Mouse (Mus musculus): Measurements from ENCODE around the gene Phactr4. TPM values are rescaled to one million over a fixed set of nuclear protein-coding genes. Genes with fewer than 3 reads are reported as not detected.
A peak's percentile ranks its signal among the peaks of the same experiment; 100 is the strongest.

The Phactr4 gene
- polyA plus RNA-seq, 1 experiment = 21.8 TPM

GRCm38 (mm10) chr4:132346261-132346660 lies 76.0 kb downstream of the Phactr4 start:
- Histone ChIP-seq H3K79me3 (ENCODE audit: low read depth) (peaks cover 43% of the 10 kb centered on the region), H3K36me3 (ENCODE audit: control insufficient read depth, insufficient read depth) (peaks cover 29% of the 10 kb centered on the region), H3K27me3 (ENCODE audit: control insufficient read depth, insufficient read depth, insufficient read length) (no peaks in the 10 kb centered on the region), H3K4me3 (ENCODE audit: insufficient read depth, poor library complexity, severe bottlenecking) (no peak overlapping the region), H3K79me2 (ENCODE audit: control insufficient read depth, insufficient read depth) (peaks cover 49% of the 10 kb centered on the region), H3ac (ENCODE audit: control insufficient read depth, insufficient read length, low read depth) (no peak overlapping the region)
- TF ChIP-seq CTCF (IDR thresholded peaks at IDR 0.05; ENCODE audit: control insufficient read depth, insufficient read depth, insufficient read length) (no peak), MYOG (IDR thresholded peaks at IDR 0.05; ENCODE audit: control insufficient read depth, extremely low read depth, insufficient read length) (no peak), MAX (IDR thresholded peaks at IDR 0.05) (no peak), USF1 (IDR thresholded peaks at IDR 0.05; ENCODE audit: low read depth) (no peak), FOSL1 (IDR thresholded peaks at IDR 0.05; ENCODE audit: insufficient read depth, low read length, poor library complexity, severe bottlenecking) (no peak), CEBPB (IDR thresholded peaks at IDR 0.05; ENCODE audit: low read depth) (no peak), MYOD1 (IDR thresholded peaks at IDR 0.05; ENCODE audit: control insufficient read depth, insufficient read length, low read depth) (no peak)

- Histone ChIP-seq H3K4me3 (ENCODE audit: insufficient read depth, poor library complexity, severe bottlenecking) (peak overlapping the region; percentile 92), H3K27me3 (ENCODE audit: control insufficient read depth, insufficient read depth, insufficient read length) (no peaks in the 10 kb centered on the region), H3ac (ENCODE audit: control insufficient read depth, insufficient read length, low read depth) (no peak overlapping the region), H3K79me3 (ENCODE audit: low read depth) (peaks cover 44% of the 10 kb centered on the region), H3K79me2 (ENCODE audit: control insufficient read depth, insufficient read depth) (peaks cover 49% of the 10 kb centered on the region), H3K36me3 (ENCODE audit: control insufficient read depth, insufficient read depth) (peaks cover 28% of the 10 kb centered on the region)
- TF ChIP-seq FOSL1 (IDR thresholded peaks at IDR 0.05; ENCODE audit: insufficient read depth, low read length, poor library complexity, severe bottlenecking) (no peak), CEBPB (IDR thresholded peaks at IDR 0.05; ENCODE audit: low read depth) (no peak), MAX (IDR thresholded peaks at IDR 0.05) (no peak), MYOD1 (IDR thresholded peaks at IDR 0.05; ENCODE audit: control insufficient read depth, insufficient read length, low read depth) (no peak), CTCF (IDR thresholded peaks at IDR 0.05; ENCODE audit: control insufficient read depth, insufficient read depth, insufficient read length) (no peak), USF1 (IDR thresholded peaks at IDR 0.05; ENCODE audit: low read depth) (no peak), MYOG (IDR thresholded peaks at IDR 0.05; ENCODE audit: control insufficient read depth, extremely low read depth, insufficient read length) (no peak)
Measured at GRCm38 (mm10) chr4:132345843-132346212, 76.5 kb downstream of the Phactr4 start.

DNA sequence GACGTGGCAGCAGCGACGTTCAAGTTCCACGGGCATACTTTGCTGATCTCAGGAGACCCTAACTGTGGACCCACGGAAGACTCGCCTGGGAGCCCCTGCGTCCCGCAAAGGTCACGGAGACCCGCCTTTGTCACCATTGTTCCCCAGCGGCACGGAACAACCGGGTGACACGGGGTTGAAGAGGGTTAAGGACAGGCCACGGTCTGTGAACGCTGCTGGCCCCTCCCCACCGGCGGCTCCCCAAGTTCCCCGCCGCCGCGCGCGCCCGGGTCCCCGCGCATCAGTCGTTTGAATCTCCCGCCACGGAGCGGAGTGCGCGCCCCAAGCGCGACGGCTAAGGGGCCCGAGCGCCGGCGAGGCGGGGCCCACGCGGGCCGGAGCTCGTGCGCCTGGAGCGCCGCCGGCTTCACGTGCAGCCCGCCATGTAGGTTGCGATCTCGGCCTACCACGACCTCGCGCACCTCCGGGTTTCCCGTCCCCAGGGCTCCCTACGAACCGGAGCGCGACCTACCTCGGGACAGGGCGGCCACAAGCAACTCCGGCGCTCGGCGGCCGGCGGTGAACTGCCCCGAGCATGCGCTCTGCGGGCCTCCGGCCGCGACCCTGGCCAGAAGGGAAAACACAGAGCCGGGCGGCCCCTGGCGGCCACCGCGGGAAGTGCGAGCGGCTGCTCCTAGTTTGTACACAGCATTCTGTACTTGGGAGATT lies 77.0 kb downstream of the Phactr4 start:
- Histone ChIP-seq H3K36me3 (ENCODE audit: control insufficient read depth, insufficient read depth) (peaks cover 28% of the 10 kb centered on the region), H3K27me3 (ENCODE audit: control insufficient read depth, insufficient read depth, insufficient read length) (no peaks in the 10 kb centered on the region), H3K79me3 (ENCODE audit: low read depth) (peaks cover 49% of the 10 kb centered on the region), H3ac (ENCODE audit: control insufficient read depth, insufficient read length, low read depth) (peak overlapping the region; percentile 82), H3K79me2 (ENCODE audit: control insufficient read depth, insufficient read depth) (peaks cover 52% of the 10 kb centered on the region), H3K4me3 (ENCODE audit: insufficient read depth, poor library complexity, severe bottlenecking) (peak overlapping the region; percentile 92)
- TF ChIP-seq MAX (IDR thresholded peaks at IDR 0.05) (peak; percentile 84), CTCF (IDR thresholded peaks at IDR 0.05; ENCODE audit: control insufficient read depth, insufficient read depth, insufficient read length) (peak; percentile 90), CEBPB (IDR thresholded peaks at IDR 0.05; ENCODE audit: low read depth) (no peak)

GRCm38 (mm10) chr4:132344403-132345134 lies 77.7 kb downstream of the Phactr4 start:
- Histone ChIP-seq H3K27me3 (ENCODE audit: control insufficient read depth, insufficient read depth, insufficient read length) (no peaks in the 10 kb centered on the region), H3K4me3 (ENCODE audit: insufficient read depth, poor library complexity, severe bottlenecking) (peak overlapping the region; percentile 92), H3K79me2 (ENCODE audit: control insufficient read depth, insufficient read depth) (peaks cover 59% of the 10 kb centered on the region), H3ac (ENCODE audit: control insufficient read depth, insufficient read length, low read depth) (peak overlapping the region; percentile 82), H3K79me3 (ENCODE audit: low read depth) (peaks cover 56% of the 10 kb centered on the region), H3K36me3 (ENCODE audit: control insufficient read depth, insufficient read depth) (peaks cover 32% of the 10 kb centered on the region)
- TF ChIP-seq USF1 (IDR thresholded peaks at IDR 0.05; ENCODE audit: low read depth) = peak; percentile 52
- TF ChIP-seq MAX (IDR thresholded peaks at IDR 0.05) = peak; percentile 77
- no peak for TF ChIP-seq MYOG (IDR thresholded peaks at IDR 0.05; ENCODE audit: control insufficient read depth, extremely low read depth, insufficient read length)
- TF ChIP-seq FOSL1 (IDR thresholded peaks at IDR 0.05; ENCODE audit: insufficient read depth, low read length, poor library complexity, severe bottlenecking) = peak; percentile 3

DNA sequence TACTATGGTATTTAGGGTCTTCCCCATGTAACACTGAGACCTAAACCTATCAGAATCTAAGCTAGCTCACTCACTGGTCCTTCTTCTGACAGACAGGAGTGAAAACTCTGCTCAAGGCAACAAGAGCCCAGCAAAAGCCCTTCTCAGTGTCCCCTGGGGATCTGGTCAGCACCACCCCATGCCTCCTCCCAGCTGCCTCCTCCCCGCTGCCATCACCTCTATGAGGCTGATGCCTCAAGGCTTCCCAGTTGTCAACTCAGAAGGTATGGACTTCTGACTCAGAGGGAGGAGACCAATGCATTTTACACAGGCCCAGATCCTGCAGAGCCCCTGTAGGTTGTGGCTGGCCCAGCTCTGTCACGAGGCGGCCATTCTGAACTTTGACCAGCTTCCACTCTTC lies 80.8 kb downstream of the Phactr4 start:
- Histone ChIP-seq H3K79me3 (ENCODE audit: low read depth) (peaks cover 76% of the 10 kb centered on the region), H3K27me3 (ENCODE audit: control insufficient read depth, insufficient read depth, insufficient read length) (no peaks in the 10 kb centered on the region), H3K36me3 (ENCODE audit: control insufficient read depth, insufficient read depth) (peaks cover 63% of the 10 kb centered on the region), H3ac (ENCODE audit: control insufficient read depth, insufficient read length, low read depth) (no peak overlapping the region), H3K79me2 (ENCODE audit: control insufficient read depth, insufficient read depth) (peaks cover 88% of the 10 kb centered on the region), H3K4me3 (ENCODE audit: insufficient read depth, poor library complexity, severe bottlenecking) (no peak overlapping the region)
- no peak for TF ChIP-seq MYOD1 (IDR thresholded peaks at IDR 0.05; ENCODE audit: control insufficient read depth, insufficient read length, low read depth)
- TF ChIP-seq CTCF (IDR thresholded peaks at IDR 0.05; ENCODE audit: control insufficient read depth, insufficient read depth, insufficient read length) = no peak
- TF ChIP-seq FOSL1 (IDR thresholded peaks at IDR 0.05; ENCODE audit: insufficient read depth, low read length, poor library complexity, severe bottlenecking) = no peak
- no peak for TF ChIP-seq MAX (IDR thresholded peaks at IDR 0.05)
- no peak for TF ChIP-seq USF1 (IDR thresholded peaks at IDR 0.05; ENCODE audit: low read depth)
- TF ChIP-seq CEBPB (IDR thresholded peaks at IDR 0.05; ENCODE audit: low read depth) = no peak
- no peak for TF ChIP-seq MYOG (IDR thresholded peaks at IDR 0.05; ENCODE audit: control insufficient read depth, extremely low read depth, insufficient read length)
